Mouse (Mus musculus): ENCODE measurements around the gene Esrrb. TPM values are rescaled to one million over a fixed set of nuclear protein-coding genes. Genes with fewer than 3 reads are reported as not detected.
A peak's percentile ranks its signal among the peaks of the same experiment; 100 is the strongest.

Gene Esrrb
- polyA plus RNA-seq, 1 experiment from 2014 or later: 0.14 TPM

DNA sequence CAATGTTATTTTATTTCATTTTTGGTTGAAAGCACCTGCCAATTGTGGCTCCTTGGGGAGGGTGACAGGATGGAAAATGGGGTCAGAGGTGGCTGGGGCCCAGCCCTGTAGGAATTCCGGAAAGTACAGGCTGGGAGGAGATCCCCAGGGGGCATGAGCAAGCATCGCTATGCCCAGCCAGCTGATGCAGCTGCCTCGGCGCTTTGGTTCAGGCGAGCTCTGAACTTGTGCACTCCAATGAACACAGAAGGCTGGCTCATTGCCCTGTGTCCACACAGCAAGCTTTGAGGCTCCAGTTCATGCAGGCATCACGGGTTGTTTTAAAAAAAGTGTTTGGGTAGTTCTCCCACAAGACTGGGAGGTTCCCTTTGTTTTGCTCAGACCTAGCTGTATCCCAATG is 156.8 kb downstream of the Esrrb start:
- no peak overlapping the region for H3K9ac ChIP-seq (replicated peaks; ENCODE audit: low read length)
- no peaks in the 10 kb centered on the region for H3K9me3 ChIP-seq (replicated peaks; ENCODE audit: control insufficient read depth, low read length)
- WGBS: 38% methylated on average over 6 of the region's 6 CpGs
- H3K27me3 ChIP-seq (ENCODE audit: control insufficient read depth, insufficient read depth, low read length): no peaks in the 10 kb centered on the region
- ATAC-seq (replicated peaks; ENCODE audit: insufficient number of reproducible peaks, low FRiP score, low TSS enrichment, low read depth): no peak
- H3K27ac ChIP-seq (replicated peaks; ENCODE audit: low read depth, low read length): no peak overlapping the region
- no peak for DNase-seq (ENCODE audit: low spot score)
- no peak overlapping the region for H3K4me3 ChIP-seq (ENCODE audit: low read depth, low read length)
- no peak overlapping the region for H3K4me2 ChIP-seq (ENCODE audit: low read depth, low read length)
- H3K36me3 ChIP-seq (replicated peaks; ENCODE audit: control insufficient read depth, insufficient read depth, low read depth, low read length): no peaks in the 10 kb centered on the region
- no peaks in the 10 kb centered on the region; the same call in 1 of the 2 replicates for H3K4me1 ChIP-seq (ENCODE audit: control insufficient read depth, insufficient read depth, low read length)

GRCm38 (mm10) chr12:86518746-86519145 is 157.8 kb downstream of the Esrrb start:
- 27% methylated on average over 18 of the region's 18 CpGs for WGBS
- no peak overlapping the region for H3K4me3 ChIP-seq (ENCODE audit: low read depth, low read length)
- no peak overlapping the region for H3K9ac ChIP-seq (replicated peaks; ENCODE audit: low read length)
- no peak overlapping the region for H3K4me2 ChIP-seq (ENCODE audit: low read depth, low read length)
- ATAC-seq (replicated peaks; ENCODE audit: insufficient number of reproducible peaks, low FRiP score, low TSS enrichment, low read depth): no peak
- no peaks in the 10 kb centered on the region for H3K27me3 ChIP-seq (ENCODE audit: control insufficient read depth, insufficient read depth, low read length)
- DNase-seq (ENCODE audit: low spot score): no peak
- H3K4me1 ChIP-seq (ENCODE audit: control insufficient read depth, insufficient read depth, low read length): no peaks in the 10 kb centered on the region; the same call in 1 of the 2 replicates
- no peaks in the 10 kb centered on the region for H3K9me3 ChIP-seq (replicated peaks; ENCODE audit: control insufficient read depth, low read length)
- H3K36me3 ChIP-seq (replicated peaks; ENCODE audit: control insufficient read depth, insufficient read depth, low read depth, low read length): no peaks in the 10 kb centered on the region
- H3K27ac ChIP-seq (replicated peaks; ENCODE audit: low read depth, low read length): no peak overlapping the region

DNA sequence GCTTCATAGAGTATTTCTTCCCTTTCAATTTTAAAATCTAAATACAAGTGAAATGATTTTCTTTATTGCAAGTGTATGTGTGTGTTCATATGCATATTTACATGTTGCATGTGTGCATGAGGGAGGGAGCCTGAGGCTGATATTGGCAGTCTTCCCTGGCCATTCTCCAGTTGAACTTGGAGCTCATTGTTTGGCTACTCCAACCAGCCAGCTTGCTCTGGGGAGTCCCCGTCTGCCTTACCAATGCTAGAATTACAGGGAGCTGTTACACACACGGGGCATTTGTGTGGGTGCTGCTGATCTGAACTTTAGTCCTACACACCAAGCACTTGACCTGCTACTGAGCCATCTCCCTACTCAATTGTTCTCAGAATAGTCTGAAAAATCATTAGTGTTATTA is 173.4 kb downstream of the Esrrb start:
- ATAC-seq (replicated peaks; ENCODE audit: insufficient number of reproducible peaks, low FRiP score, low TSS enrichment, low read depth): no peak
- 67% methylated on average over 2 of the region's 2 CpGs for WGBS
- no peak for DNase-seq (ENCODE audit: low spot score)
- Histone ChIP-seq H3K4me1 (ENCODE audit: control insufficient read depth, insufficient read depth, low read length) (no peaks in the 10 kb centered on the region), H3K4me3 (ENCODE audit: low read depth, low read length) (no peak overlapping the region), H3K27ac (replicated peaks; ENCODE audit: low read depth, low read length) (no peak overlapping the region), H3K27me3 (ENCODE audit: control insufficient read depth, insufficient read depth, low read length) (no peaks in the 10 kb centered on the region), H3K36me3 (replicated peaks; ENCODE audit: control insufficient read depth, insufficient read depth, low read depth, low read length) (no peaks in the 10 kb centered on the region), H3K9me3 (replicated peaks; ENCODE audit: control insufficient read depth, low read length) (no peaks in the 10 kb centered on the region), H3K9ac (replicated peaks; ENCODE audit: low read length) (no peak overlapping the region), H3K4me2 (ENCODE audit: low read depth, low read length) (no peak overlapping the region)

DNA sequence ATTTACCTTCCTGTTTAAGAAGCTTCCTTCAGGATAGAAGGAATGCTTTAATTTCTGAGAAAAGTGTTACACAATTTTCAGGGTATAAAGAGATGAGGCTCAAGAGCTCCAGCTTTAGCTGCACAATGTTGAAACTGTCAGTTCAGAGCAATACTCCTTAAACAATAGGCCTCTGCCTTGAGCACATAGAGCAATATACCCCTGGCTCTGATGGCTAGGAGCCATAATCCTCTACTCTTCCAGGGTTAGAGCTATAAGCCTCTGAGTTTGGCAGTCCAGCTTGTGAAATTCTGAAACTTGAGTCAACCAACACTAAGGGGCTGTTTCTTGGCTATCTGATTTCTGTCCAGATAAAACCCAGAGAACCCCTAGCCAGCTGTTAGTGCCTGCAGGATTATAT is 176.9 kb downstream of the Esrrb start:
- no peaks in the 10 kb centered on the region for H3K4me1 ChIP-seq (ENCODE audit: control insufficient read depth, insufficient read depth, low read length)
- no peak for ATAC-seq (replicated peaks; ENCODE audit: insufficient number of reproducible peaks, low FRiP score, low TSS enrichment, low read depth)
- H3K4me2 ChIP-seq (ENCODE audit: low read depth, low read length): no peak overlapping the region
- DNase-seq (ENCODE audit: low spot score): no peak
- no peaks in the 10 kb centered on the region for H3K36me3 ChIP-seq (replicated peaks; ENCODE audit: control insufficient read depth, insufficient read depth, low read depth, low read length)
- H3K9ac ChIP-seq (replicated peaks; ENCODE audit: low read length): no peak overlapping the region; the same call in 1 of the 2 replicates
- no peaks in the 10 kb centered on the region for H3K9me3 ChIP-seq (replicated peaks; ENCODE audit: control insufficient read depth, low read length)
- no peak overlapping the region for H3K27ac ChIP-seq (replicated peaks; ENCODE audit: low read depth, low read length)
- no peak overlapping the region for H3K4me3 ChIP-seq (ENCODE audit: low read depth, low read length)
- H3K27me3 ChIP-seq (ENCODE audit: control insufficient read depth, insufficient read depth, low read length): no peaks in the 10 kb centered on the region

DNA sequence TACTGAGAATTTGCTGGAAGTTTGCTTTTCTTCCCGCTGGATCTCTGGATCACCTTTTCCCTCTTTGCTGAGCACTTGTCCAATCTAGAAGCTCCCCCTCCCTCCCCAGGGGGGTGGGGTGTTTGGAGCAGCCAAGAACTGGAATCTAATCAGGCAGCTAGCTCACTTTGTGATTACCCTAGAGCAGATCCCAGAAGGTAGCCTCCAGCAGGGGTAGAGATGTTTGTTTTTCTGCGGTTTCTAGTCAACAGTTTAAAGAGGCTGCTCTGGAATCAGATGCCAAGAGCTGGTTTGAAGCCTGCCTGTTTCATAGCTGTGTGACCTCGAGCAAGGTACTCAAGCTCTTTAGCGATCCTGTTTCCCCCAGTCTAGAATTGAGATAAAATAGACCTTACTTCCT is 177.8 kb downstream of the Esrrb start:
- Histone ChIP-seq H3K4me2 (ENCODE audit: low read depth, low read length) (no peak overlapping the region), H3K4me3 (ENCODE audit: low read depth, low read length) (no peak overlapping the region), H3K9me3 (replicated peaks; ENCODE audit: control insufficient read depth, low read length) (no peaks in the 10 kb centered on the region), H3K9ac (replicated peaks; ENCODE audit: low read length) (no peak overlapping the region), H3K4me1 (ENCODE audit: control insufficient read depth, insufficient read depth, low read length) (no peaks in the 10 kb centered on the region), H3K36me3 (replicated peaks; ENCODE audit: control insufficient read depth, insufficient read depth, low read depth, low read length) (no peaks in the 10 kb centered on the region), H3K27ac (replicated peaks; ENCODE audit: low read depth, low read length) (no peak overlapping the region), H3K27me3 (ENCODE audit: control insufficient read depth, insufficient read depth, low read length) (no peaks in the 10 kb centered on the region)
- ATAC-seq (replicated peaks; ENCODE audit: insufficient number of reproducible peaks, low FRiP score, low TSS enrichment, low read depth) (no peak), DNase-seq (ENCODE audit: low spot score) (no peak)
- WGBS: 63% methylated on average over 4 of the region's 4 CpGs

GRCm38 (mm10) chr12:86539511-86539910 is 178.6 kb downstream of the Esrrb start:
- Histone ChIP-seq H3K9ac (replicated peaks; ENCODE audit: low read length) (no peak overlapping the region), H3K36me3 (replicated peaks; ENCODE audit: control insufficient read depth, insufficient read depth, low read depth, low read length) (no peaks in the 10 kb centered on the region), H3K9me3 (replicated peaks; ENCODE audit: control insufficient read depth, low read length) (no peaks in the 10 kb centered on the region), H3K4me1 (ENCODE audit: control insufficient read depth, insufficient read depth, low read length) (no peaks in the 10 kb centered on the region), H3K27me3 (ENCODE audit: control insufficient read depth, insufficient read depth, low read length) (no peaks in the 10 kb centered on the region), H3K4me2 (ENCODE audit: low read depth, low read length) (no peak overlapping the region), H3K4me3 (ENCODE audit: low read depth, low read length) (no peak overlapping the region), H3K27ac (replicated peaks; ENCODE audit: low read depth, low read length) (no peak overlapping the region)
- WGBS: 78% methylated on average over 4 of the region's 4 CpGs
- ATAC-seq (replicated peaks; ENCODE audit: insufficient number of reproducible peaks, low FRiP score, low TSS enrichment, low read depth) (no peak), DNase-seq (ENCODE audit: low spot score) (no peak)

DNA sequence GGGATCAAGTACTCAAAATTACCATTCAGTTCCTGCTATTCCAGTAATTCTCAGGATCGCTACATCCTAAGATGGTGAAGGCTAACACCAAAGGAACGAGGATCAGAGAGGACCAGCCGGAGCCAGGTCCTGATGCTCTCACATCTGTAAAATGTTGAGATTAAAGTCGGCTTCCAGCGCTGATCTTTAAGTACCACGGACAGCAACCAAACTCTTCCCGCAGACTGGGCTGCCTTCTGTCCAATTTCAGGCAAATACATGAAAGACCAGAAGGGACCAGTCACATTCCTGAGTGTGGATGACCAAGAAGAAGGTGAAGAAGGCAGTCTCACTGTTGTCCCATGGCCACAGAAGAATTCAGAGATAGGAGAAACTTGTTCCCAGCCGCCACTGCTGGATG is 186.9 kb downstream of the Esrrb start:
- no peaks in the 10 kb centered on the region for H3K4me1 ChIP-seq (ENCODE audit: control insufficient read depth, insufficient read depth, low read length)
- H3K27me3 ChIP-seq (ENCODE audit: control insufficient read depth, insufficient read depth, low read length): no peaks in the 10 kb centered on the region
- WGBS: 23% methylated on average over 8 of the region's 8 CpGs
- H3K9me3 ChIP-seq (replicated peaks; ENCODE audit: control insufficient read depth, low read length): no peaks in the 10 kb centered on the region
- H3K4me3 ChIP-seq (ENCODE audit: low read depth, low read length): no peak overlapping the region
- DNase-seq (ENCODE audit: low spot score) (peak; percentile 81), ATAC-seq (replicated peaks; ENCODE audit: insufficient number of reproducible peaks, low FRiP score, low TSS enrichment, low read depth) (no peak)
- no peak overlapping the region for H3K4me2 ChIP-seq (ENCODE audit: low read depth, low read length)
- no peak overlapping the region for H3K9ac ChIP-seq (replicated peaks; ENCODE audit: low read length)
- H3K27ac ChIP-seq (replicated peaks; ENCODE audit: low read depth, low read length): no peak overlapping the region
- no peaks in the 10 kb centered on the region for H3K36me3 ChIP-seq (replicated peaks; ENCODE audit: control insufficient read depth, insufficient read depth, low read depth, low read length)

DNA sequence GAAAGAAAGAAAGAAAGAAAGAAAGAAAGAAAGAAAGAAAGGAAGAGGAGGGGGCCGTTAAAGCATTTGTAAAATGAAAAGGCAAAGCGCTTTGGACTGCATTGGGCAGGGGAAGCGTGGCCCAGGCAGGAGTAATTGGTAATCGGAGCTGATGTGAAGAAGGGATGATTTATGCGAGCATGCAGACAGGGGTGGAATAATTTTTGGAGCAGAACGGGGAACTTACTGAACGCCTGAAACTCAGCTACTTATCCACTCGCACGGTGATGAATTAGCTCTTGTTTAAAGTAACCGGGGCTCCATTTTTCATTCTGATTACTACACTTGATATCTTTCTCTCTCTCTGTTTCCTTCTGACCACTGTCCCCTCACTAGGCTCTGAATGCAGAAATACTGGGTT is 192.1 kb downstream of the Esrrb start:
- 62% methylated on average over 10 of the region's 10 CpGs for WGBS
- no peak for DNase-seq (ENCODE audit: low spot score)
- Histone ChIP-seq H3K4me3 (ENCODE audit: low read depth, low read length) (no peak overlapping the region), H3K27me3 (ENCODE audit: control insufficient read depth, insufficient read depth, low read length) (no peaks in the 10 kb centered on the region), H3K9me3 (replicated peaks; ENCODE audit: control insufficient read depth, low read length) (no peaks in the 10 kb centered on the region), H3K36me3 (replicated peaks; ENCODE audit: control insufficient read depth, insufficient read depth, low read depth, low read length) (no peaks in the 10 kb centered on the region), H3K4me1 (ENCODE audit: control insufficient read depth, insufficient read depth, low read length) (no peaks in the 10 kb centered on the region), H3K27ac (replicated peaks; ENCODE audit: low read depth, low read length) (no peak overlapping the region), H3K4me2 (ENCODE audit: low read depth, low read length) (no peak overlapping the region), H3K9ac (replicated peaks; ENCODE audit: low read length) (no peak overlapping the region)
- ATAC-seq (replicated peaks; ENCODE audit: insufficient number of reproducible peaks, low FRiP score, low TSS enrichment, low read depth): no peak
